Mouse (Mus musculus) midbrain, embryonic 11.5 days (tissue): Measurements from ENCODE around the gene Gm35549. TPM values are rescaled to one million over a fixed set of nuclear protein-coding genes. Genes with fewer than 3 reads are reported as not detected.
"Not testable (repeated sequence)": the region's sequence is repeated elsewhere in the genome, so short reads cannot be mapped to it uniquely, and the experiment has no call there.

Experiments
- ATAC-seq: fragments of 200-750 bp; cut with Nextera tagmentation; 2 replicates; pipeline ENCODE4 v1.8.0; 2017; ENCODE audit warnings: moderate TSS enrichment, moderate library complexity; ENCODE audit not compliant: low FRiP score
- DNase-seq: peaks from one replicate; pipeline ENCODE4 v3.0.0; 2015; ENCODE audit warnings: low spot score; ENCODE audit errors: missing footprints
- H3K27ac ChIP-seq: fragments of 300-500 bp; sonication (generic); 2 replicates; pipeline ENCODE4 v1.5.1; 2014; ENCODE audit warnings: low read depth, low read length
- H3K27me3 ChIP-seq: fragments of 300-500 bp; sonication (generic); 2 replicates; pipeline ENCODE4 v1.6.1; 2014; ENCODE audit warnings: mild to moderate bottlenecking, low read length, moderate library complexity, mixed read lengths; ENCODE audit not compliant: control insufficient read depth, insufficient read depth
- H3K36me3 ChIP-seq: fragments of 300-500 bp; sonication (generic); 2 replicates; pipeline ENCODE4 v1.6.1; 2014; ENCODE audit warnings: mild to moderate bottlenecking, low read length, moderate library complexity, mixed read lengths; ENCODE audit not compliant: control insufficient read depth, insufficient read depth
- H3K4me1 ChIP-seq: fragments of 300-500 bp; sonication (generic); 2 replicates; pipeline ENCODE4 v1.6.1; 2014; ENCODE audit warnings: low read length; ENCODE audit not compliant: control insufficient read depth, insufficient read depth
- H3K4me2 ChIP-seq: fragments of 300-500 bp; sonication (generic); 2 replicates; pipeline ENCODE4 v1.6.1; 2014; ENCODE audit warnings: mild to moderate bottlenecking, moderate library complexity
- H3K4me3 ChIP-seq: fragments of 300-500 bp; sonication (generic); 2 replicates; pipeline ENCODE4 v1.5.1; 2014; ENCODE audit warnings: low read depth, low read length
- H3K9ac ChIP-seq: fragments of 300-500 bp; sonication (generic); 2 replicates; pipeline ENCODE4 v1.6.1; 2014; ENCODE audit warnings: low read length
- H3K9me3 ChIP-seq: fragments of 300-500 bp; sonication (generic); 2 replicates; pipeline ENCODE4 v1.6.1; 2016; ENCODE audit warnings: low read length; ENCODE audit not compliant: control insufficient read depth
- WGBS: fragments of 180-500 bp; shearing (Covaris S2); extraction: QIAGEN DNeasy Blood & Tissue Kit; methylation state at CpG from one replicate; pipeline ENCODE4 v1.1.7; 2014; 5-methylcytosine and 5-hydroxymethylcytosine counted together
- polyA plus RNA-seq: library from polyadenylated mRNA; unstranded; fragments of >200 nt; fragmentation: Nextera tagmentation; extraction: Ambion mirVana; gene quantifications from 2 replicates; pipeline ENCODE4 v1.2.1, GENCODE M21; 2014

Gm35549 gene
- polyA plus RNA-seq, 1 experiment from 2014 or later: 0.38 TPM

GRCm38 (mm10) chr9:122863731-122864130 lies 19.9 kb upstream of the Gm35549 start:
- no peak for ATAC-seq
- Histone ChIP-seq H3K27me3 (no peaks in the 10 kb centered on the region), H3K9me3 (peaks cover 18% of the 10 kb centered on the region; the same call in 1 of the 2 replicates), H3K36me3 (peaks cover 37% of the 10 kb centered on the region), H3K9ac (no peak overlapping the region), H3K4me3 (no peak overlapping the region), H3K4me2 (no peak overlapping the region), H3K27ac (no peak overlapping the region), H3K4me1 (peaks cover 8% of the 10 kb centered on the region)
- WGBS: 96% methylated on average over 2 of the region's 2 CpGs
- no peak for DNase-seq

- ATAC-seq (no peak), DNase-seq (no peak)
- H3K9ac ChIP-seq: no peak overlapping the region
- no peak overlapping the region for H3K4me2 ChIP-seq
- no peak overlapping the region for H3K4me3 ChIP-seq
- peaks cover 57% of the 10 kb centered on the region for H3K36me3 ChIP-seq
- no peak overlapping the region for H3K27ac ChIP-seq
- H3K27me3 ChIP-seq: no peaks in the 10 kb centered on the region
- peaks cover 8% of the 10 kb centered on the region for H3K4me1 ChIP-seq
- peaks cover 13% of the 10 kb centered on the region; the same call in 1 of the 2 replicates for H3K9me3 ChIP-seq
Measured at GRCm38 (mm10) chr9:122860752-122861151, 16.9 kb upstream of the Gm35549 start.

- H3K36me3 ChIP-seq: peaks cover 82% of the 10 kb centered on the region
- no peaks in the 10 kb centered on the region for H3K27me3 ChIP-seq
- H3K27ac ChIP-seq: no peak overlapping the region
- DNase-seq: no peak
- no peak overlapping the region for H3K4me2 ChIP-seq
- H3K9ac ChIP-seq: no peak overlapping the region
- peaks cover 13% of the 10 kb centered on the region; the same call in 1 of the 2 replicates for H3K9me3 ChIP-seq
- ATAC-seq: no peak
- H3K4me3 ChIP-seq: no peak overlapping the region
- H3K4me1 ChIP-seq: no peaks in the 10 kb centered on the region
- WGBS: 97% methylated on average over 3 of the region's 3 CpGs
Measured at GRCm38 (mm10) chr9:122856716-122857115, 12.9 kb upstream of the Gm35549 start.

DNA sequence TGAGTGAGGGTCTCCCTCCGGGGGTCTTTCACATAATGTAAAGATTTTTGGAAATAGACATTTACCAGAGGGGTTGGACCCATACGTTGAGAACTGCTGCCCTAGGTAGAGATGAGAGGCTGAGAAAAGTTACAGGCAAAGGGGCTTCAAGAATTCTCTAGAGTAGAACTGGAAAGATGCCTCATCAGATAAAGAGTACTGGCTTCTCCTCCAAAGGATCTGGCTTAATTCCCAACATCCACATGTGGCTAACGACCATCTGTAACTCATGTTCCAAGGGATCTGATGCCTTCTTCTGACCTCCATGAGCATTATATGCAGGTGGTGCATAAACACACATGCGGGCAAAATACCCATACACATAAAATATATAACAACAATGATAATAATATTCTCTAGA lies 11.8 kb upstream of the Gm35549 start:
- Histone ChIP-seq H3K4me3 (no peak overlapping the region), H3K36me3 (peaks cover 78% of the 10 kb centered on the region), H3K4me1 (no peaks in the 10 kb centered on the region), H3K9ac (no peak overlapping the region), H3K4me2 (no peak overlapping the region), H3K27ac (no peak overlapping the region), H3K9me3 (peaks cover 5% of the 10 kb centered on the region; the same call in 1 of the 2 replicates), H3K27me3 (no peaks in the 10 kb centered on the region)
- ATAC-seq (no peak), DNase-seq (no peak)
- 96% methylated on average over 4 of the region's 4 CpGs for WGBS

- 95% methylated on average over 2 of the region's 7 CpGs for WGBS
- not testable (repeated sequence) for ATAC-seq
Measured at GRCm38 (mm10) chr9:122855141-122855540, 11.3 kb upstream of the Gm35549 start.

DNA sequence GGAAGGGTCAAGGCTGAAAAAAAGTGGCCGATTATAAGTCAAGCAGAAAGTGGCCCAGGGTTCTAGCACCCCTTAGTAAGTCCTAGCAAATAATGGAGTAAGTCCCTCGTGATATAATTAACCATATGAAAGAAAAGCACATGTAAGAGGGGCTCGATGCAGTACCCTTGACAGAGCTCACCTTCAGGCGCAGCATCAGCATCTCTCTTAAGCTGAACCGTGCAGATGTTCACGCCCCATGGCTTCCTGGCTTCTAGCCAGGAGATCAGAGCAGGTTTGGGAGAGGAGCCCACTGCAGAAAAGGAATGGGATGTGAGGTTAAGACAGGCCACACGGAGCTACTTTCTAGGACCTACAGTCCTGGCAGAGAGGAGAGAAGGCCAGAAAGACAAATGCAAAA lies 10.7 kb upstream of the Gm35549 start:
- Histone ChIP-seq H3K36me3 (peaks cover 71% of the 10 kb centered on the region), H3K4me3 (no peak overlapping the region), H3K4me1 (no peaks in the 10 kb centered on the region), H3K27me3 (no peaks in the 10 kb centered on the region), H3K4me2 (no peak overlapping the region), H3K27ac (no peak overlapping the region), H3K9me3 (no peaks in the 10 kb centered on the region; the same call in 1 of the 2 replicates), H3K9ac (no peak overlapping the region)
- 92% methylated on average over 7 of the region's 7 CpGs for WGBS
- ATAC-seq (no peak), DNase-seq (no peak)

More at GRCm38 (mm10) chr9:122855141-122855540, 11.3 kb upstream of the Gm35549 start:
- peaks cover 73% of the 10 kb centered on the region for H3K36me3 ChIP-seq
- not testable (repeated sequence) for H3K27me3 ChIP-seq, H3K27ac ChIP-seq, H3K4me1 ChIP-seq, DNase-seq, H3K4me2 ChIP-seq, H3K9me3 ChIP-seq, H3K4me3 ChIP-seq, H3K9ac ChIP-seq

- peaks cover 26% of the 10 kb centered on the region for H3K36me3 ChIP-seq
- H3K4me2 ChIP-seq, DNase-seq, H3K27ac ChIP-seq, H3K4me3 ChIP-seq, ATAC-seq, H3K4me1 ChIP-seq, H3K27me3 ChIP-seq, H3K9me3 ChIP-seq, H3K9ac ChIP-seq: not testable (repeated sequence)
- WGBS: 97% methylated on average over 6 of the region's 8 CpGs
Measured at GRCm38 (mm10) chr9:122847811-122848311, 4.0 kb upstream of the Gm35549 start.

GRCm38 (mm10) chr9:122846156-122846555 lies 2.3 kb upstream of the Gm35549 start:
- DNase-seq (no peak), ATAC-seq (no peak)

GRCm38 (mm10) chr9:122845621-122846020 lies 1.8 kb upstream of the Gm35549 start:
- Histone ChIP-seq H3K4me2 (no peak overlapping the region), H3K9me3 (no peaks in the 10 kb centered on the region), H3K9ac (no peak overlapping the region), H3K27me3 (no peaks in the 10 kb centered on the region), H3K36me3 (peaks cover 8% of the 10 kb centered on the region; the same call in 1 of the 2 replicates), H3K4me1 (no peaks in the 10 kb centered on the region), H3K27ac (no peak overlapping the region), H3K4me3 (no peak overlapping the region)
- DNase-seq (no peak), ATAC-seq (no peak)
- 89% methylated on average over 3 of the region's 3 CpGs for WGBS

More at GRCm38 (mm10) chr9:122846156-122846555, 2.3 kb upstream of the Gm35549 start:
- no peak overlapping the region for H3K9ac ChIP-seq
- H3K9me3 ChIP-seq: no peaks in the 10 kb centered on the region
- H3K4me1 ChIP-seq: no peaks in the 10 kb centered on the region
- no peaks in the 10 kb centered on the region for H3K27me3 ChIP-seq
- no peak overlapping the region for H3K27ac ChIP-seq
- H3K4me2 ChIP-seq: no peak overlapping the region
- H3K36me3 ChIP-seq: peaks cover 10% of the 10 kb centered on the region; the same call in 1 of the 2 replicates
- no peak overlapping the region for H3K4me3 ChIP-seq
